16 mouse cellular contexts compared by ENCODE assay signal in genomic region chr5:143641503-143641902, GRCm38 (mm10). TPM values are rescaled to one million over a fixed set of nuclear protein-coding genes. Genes with fewer than 3 reads are reported as not detected.
A peak's percentile ranks its signal among the peaks of the same experiment; 100 is the strongest.
DNase-seq lines count a peak whose midpoint lies in the region; ATAC-seq and TF ChIP-seq lines count a peak whose summit lies in the region.
"Had no signal": no experiment of that assay in that cellular context is flagged by ENCODE, and none has a peak within 500 bp of the region (broad histone marks: within the 10 kb centered on the region; RNA-seq: fewer than 3 reads in every experiment).

No protein-coding gene starts in this region.

- H3K36me3 ChIP-seq in liver, embryonic 11.5 days (ENCODE audit: control insufficient read depth, insufficient read depth, low read length): no peaks in the 10 kb centered on the region
- H3K36me3 ChIP-seq in embryonic facial prominence, embryonic 11.5 days (replicated peaks; ENCODE audit: control insufficient read depth, insufficient read depth, low read depth, low read length): no peaks in the 10 kb centered on the region
- no peaks in the 10 kb centered on the region for H3K36me3 ChIP-seq in limb, embryonic 11.5 days (ENCODE audit: control insufficient read depth, insufficient read depth, low read length)
- H3K36me3 ChIP-seq in hindbrain, postnatal 0 days (ENCODE audit: insufficient read depth, low read length): no peaks in the 10 kb centered on the region
- H3K36me3 ChIP-seq: lung, embryonic 15.5 days; neural tube, embryonic 12.5 days had no signal

- no peak for ATAC-seq in liver, embryonic 11.5 days (replicated peaks; ENCODE audit: low FRiP score)
- ATAC-seq in embryonic facial prominence, embryonic 11.5 days (replicated peaks; ENCODE audit: insufficient number of reproducible peaks, low FRiP score, low TSS enrichment, low read depth): no peak
- no peak for ATAC-seq in limb, embryonic 11.5 days (ENCODE audit: insufficient number of reproducible peaks, low FRiP score, low TSS enrichment, low read depth)
- no peak for ATAC-seq in hindbrain, postnatal 0 days
- ATAC-seq: forebrain, embryonic 13.5 days had no signal

- peak overlapping the region; percentile 32 for H3K27ac ChIP-seq in liver, embryonic 11.5 days (ENCODE audit: low read depth, low read length)
- H3K27ac ChIP-seq in embryonic facial prominence, embryonic 11.5 days (replicated peaks; ENCODE audit: low read depth, low read length): no peak overlapping the region
- H3K27ac ChIP-seq in limb, embryonic 11.5 days (replicated peaks; ENCODE audit: low read depth, low read length): peak overlapping the region; percentile 72
- H3K27ac ChIP-seq in hindbrain, postnatal 0 days: no peak overlapping the region
- H3K27ac ChIP-seq: forebrain, embryonic 13.5 days; lung, embryonic 15.5 days; neural tube, embryonic 12.5 days had no signal

- no peak for DNase-seq in liver, embryonic 11.5 days (ENCODE audit: low spot score)
- no peak for DNase-seq in liver
- peak; percentile 50 for DNase-seq in embryonic facial prominence, embryonic 11.5 days (ENCODE audit: low spot score)
- DNase-seq in limb, embryonic 11.5 days (ENCODE audit: low spot score): no peak
- no peak for DNase-seq in hindbrain, postnatal 0 days (ENCODE audit: low spot score)
- DNase-seq in thymus, postnatal 14 days: no peak
- no peak for DNase-seq in left cerebral cortex, adult 18-20 months (ENCODE audit: low spot score in 2 of 2)
- DNase-seq: cerebellum, postnatal 14 days; kidney, adult 9 months; kidney, postnatal 4 days; layer of hippocampus, postnatal 36 days; right cerebral cortex, postnatal 25 days had no signal

- H3K9ac ChIP-seq in liver, embryonic 11.5 days (ENCODE audit: low read depth, low read length): peak overlapping the region; percentile 34; the same call in 1 of the 2 replicates
- H3K9ac ChIP-seq in embryonic facial prominence, embryonic 11.5 days (replicated peaks; ENCODE audit: low read length): no peak overlapping the region
- no peak overlapping the region for H3K9ac ChIP-seq in limb, embryonic 11.5 days (ENCODE audit: low read length)
- no peak overlapping the region for H3K9ac ChIP-seq in hindbrain, postnatal 0 days (replicated peaks; ENCODE audit: low read length)
- H3K9ac ChIP-seq: forebrain, embryonic 13.5 days; lung, embryonic 15.5 days; neural tube, embryonic 12.5 days had no signal

- H3K27me3 ChIP-seq in liver, embryonic 11.5 days (replicated peaks; ENCODE audit: control insufficient read depth, insufficient read depth, low read length): no peaks in the 10 kb centered on the region
- no peaks in the 10 kb centered on the region for H3K27me3 ChIP-seq in embryonic facial prominence, embryonic 11.5 days (ENCODE audit: control insufficient read depth, insufficient read depth, low read length)
- H3K27me3 ChIP-seq in limb, embryonic 11.5 days (ENCODE audit: control insufficient read depth, insufficient read depth, low read length): no peaks in the 10 kb centered on the region
- no peaks in the 10 kb centered on the region for H3K27me3 ChIP-seq in hindbrain, postnatal 0 days (ENCODE audit: insufficient read depth, low read length)
- H3K27me3 ChIP-seq: CH12.LX; forebrain, embryonic 13.5 days; lung, embryonic 15.5 days; neural tube, embryonic 12.5 days had no signal

- H3K4me2 ChIP-seq in liver, embryonic 11.5 days: 0 out of 2 replicates have a peak overlapping the region, but pooled peaks have one; percentile 20
- no peak overlapping the region for H3K4me2 ChIP-seq in embryonic facial prominence, embryonic 11.5 days (ENCODE audit: low read depth, low read length)
- H3K4me2 ChIP-seq in limb, embryonic 11.5 days (ENCODE audit: low read depth, severe bottlenecking): no peak overlapping the region
- H3K4me2 ChIP-seq in hindbrain, postnatal 0 days (ENCODE audit: low read depth, low read length): no peak overlapping the region
- H3K4me2 ChIP-seq: forebrain, embryonic 13.5 days; lung, embryonic 15.5 days; neural tube, embryonic 12.5 days had no signal

- H3K4me1 ChIP-seq in liver, embryonic 11.5 days (replicated peaks; ENCODE audit: control insufficient read depth, insufficient read depth, low read length): peaks cover 71% of the 10 kb centered on the region
- H3K4me1 ChIP-seq in embryonic facial prominence, embryonic 11.5 days (ENCODE audit: control insufficient read depth, insufficient read depth, low read length): peaks cover 2% of the 10 kb centered on the region; the same call in 1 of the 2 replicates
- peaks cover 44% of the 10 kb centered on the region for H3K4me1 ChIP-seq in limb, embryonic 11.5 days (ENCODE audit: control insufficient read depth, insufficient read depth, low read length)
- H3K4me1 ChIP-seq in hindbrain, postnatal 0 days (ENCODE audit: insufficient read depth, low read length): no peaks in the 10 kb centered on the region

- TF ChIP-seq CTCF in hindbrain, postnatal 0 days (IDR thresholded peaks at IDR 0.05; ENCODE audit: low read depth): no peak

- H3K4me3 ChIP-seq in liver, embryonic 11.5 days (ENCODE audit: low read depth, low read length): no peak overlapping the region
- H3K4me3 ChIP-seq in embryonic facial prominence, embryonic 11.5 days (ENCODE audit: low read depth, low read length): no peak overlapping the region
- no peak overlapping the region for H3K4me3 ChIP-seq in limb, embryonic 11.5 days (ENCODE audit: low read depth, low read length)
- no peak overlapping the region for H3K4me3 ChIP-seq in hindbrain, postnatal 0 days (ENCODE audit: low read length)
- H3K4me3 ChIP-seq: forebrain, embryonic 13.5 days; lung, embryonic 15.5 days; neural tube, embryonic 12.5 days had no signal

- WGBS in liver, embryonic 11.5 days: 92% methylated on average over 3 of the region's 3 CpGs
- WGBS in embryonic facial prominence, embryonic 11.5 days: 40% methylated on average over 3 of the region's 3 CpGs
- WGBS in limb, embryonic 11.5 days: 46% methylated on average over 3 of the region's 3 CpGs
- WGBS in hindbrain, postnatal 0 days: 72% methylated on average over 3 of the region's 3 CpGs

- no peaks in the 10 kb centered on the region for H3K9me3 ChIP-seq in liver, embryonic 11.5 days (ENCODE audit: control insufficient read depth, low read length)
- no peaks in the 10 kb centered on the region for H3K9me3 ChIP-seq in embryonic facial prominence, embryonic 11.5 days (replicated peaks; ENCODE audit: control insufficient read depth, low read length)
- H3K9me3 ChIP-seq in limb, embryonic 11.5 days (ENCODE audit: control insufficient read depth, low read length): no peaks in the 10 kb centered on the region
- H3K9me3 ChIP-seq in hindbrain, postnatal 0 days (ENCODE audit: low read length): no peaks in the 10 kb centered on the region
- H3K9me3 ChIP-seq: forebrain, embryonic 13.5 days; lung, embryonic 15.5 days; neural tube, embryonic 12.5 days had no signal

RNA-seq across cellular contexts. Expression of gene Cyth3, which starts 19.3 kb away (rescaled TPM):
- 62.8 and 64.5 TPM in 2 replicates for polyA plus RNA-seq in liver, embryonic 11.5 days (2014; fragmentation: Nextera tagmentation; extraction: Ambion mirVana)
- 38.5 and 41.8 TPM in 2 replicates for polyA plus RNA-seq in embryonic facial prominence, embryonic 11.5 days (2014; fragmentation: Nextera tagmentation; extraction: Ambion mirVana)
- 49.6 and 51.0 TPM in 2 replicates for polyA plus RNA-seq in limb, embryonic 11.5 days (2014; fragmentation: Nextera tagmentation; extraction: Ambion mirVana)
- total RNA-seq in hindbrain, postnatal 0 days (2014; rRNA removed): 43.3 and 43.6 TPM in 2 replicates
- 35.5 and 36.3 TPM in 2 replicates for polyA plus RNA-seq in hindbrain, postnatal 0 days (2015; fragmentation: Nextera tagmentation; extraction: Ambion mirVana)
- 10 to 100 TPM; 31.2 to 34.7 TPM for total RNA-seq in left cerebral cortex, adult 18-20 months (2021)

Comparison
In these comparisons a context has a peak if more than half of its experiments do, and no peak if none do; other contexts are left out.
1. H3K27ac ChIP-seq: peak in liver, embryonic 11.5 days (single experiment) and limb, embryonic 11.5 days (single experiment); none in embryonic facial prominence, embryonic 11.5 days (single experiment) and hindbrain, postnatal 0 days (single experiment).